Mouse (Mus musculus) forebrain, embryonic 10.5 days (tissue): Measurements from ENCODE around the gene Fam98c. TPM values are rescaled to one million over a fixed set of nuclear protein-coding genes. Genes with fewer than 3 reads are reported as not detected.
A peak's percentile ranks its signal among the peaks of the same experiment; 100 is the strongest.
"Not testable (repeated sequence)": the region's sequence is repeated elsewhere in the genome, so short reads cannot be mapped to it uniquely, and the experiment has no call there.

ENCODE experiments used
- DNase-seq: peaks from one replicate; pipeline ENCODE4 v3.0.0-alpha.2; 2017; ENCODE audit warnings: low spot score; ENCODE audit errors: extremely low spot score
- H3K27ac ChIP-seq: fragments of 300-500 bp; sonication (generic); 2 replicates; pipeline ENCODE4 v1.5.1; 2016; ENCODE audit warnings: mild to moderate bottlenecking
- H3K27me3 ChIP-seq: fragments of 300-500 bp; sonication (generic); 2 replicates; pipeline ENCODE4 v1.6.1; 2016; ENCODE audit warnings: mild to moderate bottlenecking; ENCODE audit not compliant: poor library complexity, severe bottlenecking
- H3K36me3 ChIP-seq: fragments of 300-500 bp; sonication (generic); replicated peaks from 2 replicates; pipeline ENCODE4 v1.6.1; 2016; ENCODE audit warnings: mild to moderate bottlenecking, moderate library complexity
- H3K4me1 ChIP-seq: fragments of 300-500 bp; sonication (generic); 2 replicates; pipeline ENCODE4 v1.6.1; 2016
- H3K4me3 ChIP-seq: fragments of 300-500 bp; sonication (generic); 2 replicates; pipeline ENCODE4 v1.5.1; 2016; ENCODE audit warnings: mild to moderate bottlenecking, moderate library complexity
- H3K9me3 ChIP-seq: fragments of 300-500 bp; sonication (generic); 2 replicates; pipeline ENCODE4 v1.6.1; 2016; ENCODE audit warnings: mild to moderate bottlenecking, moderate library complexity
- WGBS: fragments of 180-500 bp; shearing (Covaris S2); methylation state at CpG from one replicate; pipeline ENCODE4 v1.1.7; 2016; 5-methylcytosine and 5-hydroxymethylcytosine counted together
- polyA plus RNA-seq: library from polyadenylated mRNA; unstranded; fragments of >200 nt; fragmentation: Nextera tagmentation; extraction: Ambion mirVana; gene quantifications from 2 replicates; pipeline ENCODE4 v1.2.1, GENCODE M21; 2016

Fam98c gene
- polyA plus RNA-seq, result 11.5 and 11.7 TPM in 2 replicates

DNA sequence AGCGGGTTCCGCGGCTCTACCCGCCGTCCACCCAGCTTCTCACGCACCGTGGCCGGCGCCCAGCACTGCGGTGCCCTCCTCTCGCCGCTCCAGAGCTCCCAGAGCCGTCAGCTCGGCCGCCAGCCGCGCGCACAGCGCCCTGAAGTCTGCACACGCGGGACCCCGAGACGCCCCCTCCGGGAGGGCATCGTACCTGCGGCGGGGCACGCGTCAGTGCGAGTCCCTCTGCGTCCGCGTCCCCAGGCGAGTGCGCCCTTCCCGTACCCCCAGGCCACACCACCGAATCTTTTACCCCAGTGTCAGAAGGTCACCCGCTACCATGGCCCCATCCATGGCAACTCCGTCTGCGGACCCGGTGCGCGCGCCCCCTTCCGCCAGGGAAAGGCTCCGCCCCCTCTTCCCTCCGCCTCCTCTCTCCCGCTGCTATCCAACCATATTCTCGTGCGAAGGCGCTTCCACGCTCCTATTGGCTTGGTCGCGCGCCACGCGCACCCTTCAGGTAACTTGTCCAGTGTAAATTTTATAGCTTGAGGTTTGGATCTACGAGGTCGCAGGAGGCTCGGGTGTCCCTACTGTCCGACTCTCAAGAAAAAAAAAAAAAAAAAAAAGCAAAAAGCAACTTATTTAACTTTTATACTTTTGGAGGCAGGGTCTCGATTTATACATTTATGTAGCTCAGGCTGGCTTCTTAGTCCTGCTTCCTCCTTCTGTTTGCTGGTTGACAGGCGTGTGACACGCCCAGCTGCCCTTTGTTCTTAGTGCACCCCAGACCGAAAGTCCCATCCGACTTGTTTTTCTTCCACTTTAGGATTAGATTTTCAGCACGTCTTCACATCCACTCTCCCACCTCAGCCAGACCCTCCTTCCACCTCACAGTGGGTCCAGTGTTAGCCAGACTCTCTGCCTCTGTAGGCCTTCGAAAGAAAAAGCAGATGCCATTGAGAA is at the start of gene Fam98c:
TSS of gene Fam98c (minus strand) at position 397 of the 945 bp plus-strand sequence.
- H3K4me3 ChIP-seq, result peak within 1 kb of the TSS; percentile 87
- WGBS, result 4% methylated on average over 68 of the region's 68 CpGs
- H3K27me3 ChIP-seq, result peaks cover 47% of the 10 kb centered on the region
- peak; percentile 85 for DNase-seq
- peaks cover 40% of the 10 kb centered on the region for H3K4me1 ChIP-seq
- peak within 1 kb of the TSS; percentile 91 for H3K27ac ChIP-seq
- peaks cover 17% of the 10 kb centered on the region for H3K36me3 ChIP-seq
- peaks cover 9% of the 10 kb centered on the region; the same call in 1 of the 2 replicates for H3K9me3 ChIP-seq

GRCm38 (mm10) chr7:29202577-29202976 is 46.5 kb upstream of the Fam98c start:
- no peaks in the 10 kb centered on the region for H3K36me3 ChIP-seq
- H3K27ac ChIP-seq, result no peak overlapping the region
- DNase-seq, result no peak
- no peak overlapping the region for H3K4me3 ChIP-seq
- H3K4me1 ChIP-seq, result no peaks in the 10 kb centered on the region
- WGBS, result 89% methylated on average over 6 of the region's 6 CpGs
- H3K9me3 ChIP-seq, result no peaks in the 10 kb centered on the region
- H3K27me3 ChIP-seq, result no peaks in the 10 kb centered on the region

DNA sequence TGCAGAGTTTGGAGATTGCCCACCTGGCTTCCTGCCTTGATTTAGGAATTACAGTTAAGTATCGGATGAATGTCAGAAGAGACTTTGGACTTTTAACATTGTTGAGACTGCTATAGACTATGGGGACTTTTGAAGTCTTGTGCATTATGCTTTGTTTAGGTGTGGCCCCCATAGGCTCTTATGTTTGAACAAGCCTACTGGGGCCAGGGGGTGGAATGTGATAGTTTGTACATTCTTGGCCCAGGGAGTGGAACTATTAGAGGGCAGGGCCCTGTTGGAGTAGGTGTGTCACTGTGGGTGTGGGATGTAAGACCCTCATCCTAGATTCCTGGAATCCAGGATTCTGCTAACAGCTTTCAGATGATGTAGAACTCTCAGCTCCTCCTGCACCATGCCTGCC is 38.2 kb upstream of the Fam98c start:
- H3K36me3 ChIP-seq, H3K4me1 ChIP-seq, H3K4me3 ChIP-seq, H3K27me3 ChIP-seq, H3K9me3 ChIP-seq, DNase-seq, H3K27ac ChIP-seq: not testable (repeated sequence)
- WGBS, result 93% methylated on average over 1 of the region's 1 CpGs

DNA sequence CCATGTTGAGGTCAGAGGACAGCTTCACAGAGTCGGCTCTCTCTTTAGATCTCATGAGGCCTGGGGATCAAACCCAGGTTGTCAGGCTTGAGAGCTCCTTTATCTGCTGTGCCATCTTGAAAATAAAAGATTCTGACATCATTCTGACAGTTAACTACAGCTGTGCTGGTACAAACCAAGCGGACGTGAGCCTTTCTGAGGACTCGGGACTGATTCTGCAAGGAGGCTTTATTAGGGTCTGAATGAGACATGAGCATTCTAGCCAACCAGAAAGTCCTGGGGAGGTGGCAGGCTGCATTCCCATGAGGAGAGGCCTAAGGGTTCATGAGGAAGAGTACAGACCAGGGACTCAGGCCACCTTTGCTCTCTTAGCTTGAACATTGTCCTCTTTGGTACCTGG is 25.3 kb upstream of the Fam98c start:
- H3K27me3 ChIP-seq, DNase-seq, H3K9me3 ChIP-seq, H3K27ac ChIP-seq: not testable (repeated sequence)
- WGBS, result 94% methylated on average over 4 of the region's 4 CpGs
- Histone ChIP-seq H3K4me3 (peak overlapping the region; percentile 89; the same call in 1 of the 2 replicates), H3K4me1 (peaks cover 15% of the 10 kb centered on the region), H3K36me3 (peaks cover 23% of the 10 kb centered on the region)

GRCm38 (mm10) chr7:29180854-29181236 is 24.8 kb upstream of the Fam98c start:
- no peak for DNase-seq
- H3K4me3 ChIP-seq, result peak overlapping the region; percentile 89
- no peaks in the 10 kb centered on the region for H3K9me3 ChIP-seq
- peaks cover 15% of the 10 kb centered on the region for H3K4me1 ChIP-seq
- H3K27ac ChIP-seq, result peak overlapping the region; percentile 91
- H3K27me3 ChIP-seq, result no peaks in the 10 kb centered on the region
- WGBS, result 47% methylated on average over 5 of the region's 5 CpGs
- peaks cover 28% of the 10 kb centered on the region for H3K36me3 ChIP-seq

DNA sequence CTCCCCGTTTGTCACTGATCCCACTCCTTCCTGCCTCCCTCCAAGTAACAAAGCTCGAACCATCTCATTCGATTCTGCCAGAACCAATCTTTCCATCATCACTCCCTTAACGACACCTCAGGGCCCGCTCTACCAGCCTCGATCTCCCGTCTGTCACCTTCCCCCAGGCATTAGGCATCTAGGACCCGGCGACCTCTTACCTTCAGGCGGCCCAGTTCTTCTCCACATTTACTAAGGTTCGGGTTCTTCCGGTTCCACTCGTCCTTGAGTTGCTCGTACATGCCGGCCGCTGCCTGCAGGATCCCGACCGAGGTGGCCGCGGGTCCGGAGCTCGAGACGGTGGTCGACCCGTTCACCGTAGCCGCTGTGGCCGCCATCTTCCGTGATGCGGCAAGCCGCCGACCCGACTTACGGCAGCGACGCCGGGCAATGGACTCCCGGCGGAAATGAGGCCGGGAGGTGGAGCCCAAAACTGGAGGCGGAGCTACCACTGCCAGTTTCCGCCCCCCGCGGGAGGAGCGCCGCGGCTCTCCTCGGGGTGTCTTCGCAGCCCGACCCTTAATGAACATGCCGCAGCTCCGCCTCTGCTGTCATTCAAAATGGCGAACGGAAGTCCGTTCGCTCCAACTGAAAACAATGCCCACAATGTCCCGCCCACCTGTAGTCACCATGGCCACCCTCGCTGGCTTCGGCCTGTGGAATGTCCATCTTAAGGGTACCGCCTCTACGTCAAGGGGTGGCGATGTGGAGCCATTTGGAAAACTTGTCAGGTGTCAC is 24.2 kb upstream of the Fam98c start, which contains the start of gene Psmd8:
TSS of gene Psmd8 (minus strand) at position 625 of the 777 bp plus-strand sequence.
- no peaks in the 10 kb centered on the region for H3K27me3 ChIP-seq
- H3K27ac ChIP-seq, result peak within 1 kb of the TSS; percentile 91
- peaks cover 15% of the 10 kb centered on the region for H3K4me1 ChIP-seq
- H3K9me3 ChIP-seq, result no peaks in the 10 kb centered on the region
- DNase-seq, result peak; percentile 97
- peaks cover 34% of the 10 kb centered on the region for H3K36me3 ChIP-seq
- peak within 1 kb of the TSS; percentile 89 for H3K4me3 ChIP-seq
- WGBS, result under 1% methylated on average over 62 of the region's 62 CpGs

DNA sequence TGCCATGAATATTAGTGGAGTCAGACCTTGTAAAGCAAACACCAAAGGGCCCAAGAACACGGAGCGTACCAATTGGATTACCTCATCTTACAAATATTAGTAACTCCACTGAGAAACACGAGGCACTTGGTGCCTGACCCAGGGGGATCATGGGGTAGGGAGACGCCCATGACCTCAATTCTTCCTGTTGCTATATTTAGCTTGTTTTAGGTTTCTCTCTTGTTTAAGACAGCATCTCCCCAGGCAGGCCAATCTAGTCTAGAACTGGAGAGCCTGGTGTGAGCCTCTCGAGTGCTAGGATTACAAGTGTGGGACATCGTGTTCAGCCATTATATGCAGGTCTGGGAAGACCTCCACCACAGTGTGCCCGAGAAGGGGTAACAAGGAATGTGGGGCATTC is 23.3 kb upstream of the Fam98c start:
- DNase-seq, result no peak
- peaks cover 43% of the 10 kb centered on the region for H3K36me3 ChIP-seq
- no peaks in the 10 kb centered on the region for H3K9me3 ChIP-seq
- peak overlapping the region; percentile 89 for H3K4me3 ChIP-seq
- H3K4me1 ChIP-seq, result peaks cover 15% of the 10 kb centered on the region
- peaks cover 9% of the 10 kb centered on the region for H3K27me3 ChIP-seq
- H3K27ac ChIP-seq, result 0 out of 2 replicates have a peak overlapping the region, but pooled peaks have one; percentile 48
- 64% methylated on average over 7 of the region's 7 CpGs for WGBS

DNA sequence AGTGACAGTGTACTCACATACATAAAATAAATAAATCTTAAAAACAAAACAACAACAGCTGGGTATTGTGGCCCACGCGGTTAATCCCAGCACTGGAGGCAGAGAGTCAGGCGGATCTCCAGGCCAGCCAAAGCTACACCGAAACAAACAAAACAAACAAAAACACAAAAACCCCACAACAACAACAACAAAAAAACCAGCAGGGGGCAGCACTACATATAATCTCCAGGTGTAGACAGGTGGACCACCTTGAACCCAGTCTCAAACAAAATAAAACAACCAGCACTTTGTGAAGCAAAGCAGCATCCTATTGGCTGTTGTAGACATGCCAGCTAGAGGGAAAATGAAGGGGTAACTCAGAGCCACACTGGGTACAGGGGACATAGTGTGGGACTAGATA is 22.1 kb upstream of the Fam98c start:
- WGBS, result 94% methylated on average over 4 of the region's 4 CpGs
- H3K36me3 ChIP-seq, result peaks cover 56% of the 10 kb centered on the region
- no peaks in the 10 kb centered on the region for H3K9me3 ChIP-seq
- no peak overlapping the region for H3K27ac ChIP-seq
- peaks cover 21% of the 10 kb centered on the region for H3K27me3 ChIP-seq
- H3K4me3 ChIP-seq, result no peak overlapping the region; the same call in 1 of the 2 replicates
- peaks cover 21% of the 10 kb centered on the region for H3K4me1 ChIP-seq
- no peak for DNase-seq

GRCm38 (mm10) chr7:29172390-29173016 is 16.5 kb upstream of the Fam98c start:
- H3K4me1 ChIP-seq, result peaks cover 62% of the 10 kb centered on the region
- H3K27me3 ChIP-seq, result peaks cover 60% of the 10 kb centered on the region

GRCm38 (mm10) chr7:29171562-29172097 is 15.6 kb upstream of the Fam98c start:
- DNase-seq, result no peak
- Histone ChIP-seq H3K4me3 (peak overlapping the region; percentile 75), H3K27me3 (peaks cover 66% of the 10 kb centered on the region), H3K36me3 (peaks cover 44% of the 10 kb centered on the region), H3K4me1 (peaks cover 67% of the 10 kb centered on the region), H3K27ac (peak overlapping the region; percentile 48; the same call in 1 of the 2 replicates), H3K9me3 (no peaks in the 10 kb centered on the region)
- WGBS, result 5% methylated on average over 34 of the region's 34 CpGs

More at GRCm38 (mm10) chr7:29172390-29173016, 16.5 kb upstream of the Fam98c start:
- DNase-seq, result no peak
- Histone ChIP-seq H3K4me3 (peak overlapping the region; percentile 75; the same call in 1 of the 2 replicates), H3K36me3 (peaks cover 51% of the 10 kb centered on the region), H3K27ac (no peak overlapping the region), H3K9me3 (no peaks in the 10 kb centered on the region)
- WGBS, result 35% methylated on average over 32 of the region's 32 CpGs

- Histone ChIP-seq H3K4me1 (peaks cover 67% of the 10 kb centered on the region), H3K27me3 (peaks cover 69% of the 10 kb centered on the region), H3K27ac (peak overlapping the region; percentile 92; the same call in 1 of the 2 replicates)
These were observed 14.9 kb upstream of the Fam98c start for GRCm38 (mm10) chr7:29170755-29171561.

More at GRCm38 (mm10) chr7:29170755-29171561, 14.9 kb upstream of the Fam98c start:
- WGBS, result 1% methylated on average over 43 of the region's 43 CpGs
- peak overlapping the region; percentile 75 for H3K4me3 ChIP-seq
- no peak for DNase-seq
- peaks cover 42% of the 10 kb centered on the region for H3K36me3 ChIP-seq
- H3K9me3 ChIP-seq, result no peaks in the 10 kb centered on the region
